Mouse (Mus musculus): ENCODE data around the gene Plxna1.
A peak's percentile ranks its signal among the peaks of the same experiment; 100 is the strongest.

Gene Plxna1

GRCm38 (mm10) chr6:89327746-89328491 is 34.5 kb downstream of the Plxna1 start:
- no peak for DNase-seq

GRCm38 (mm10) chr6:89324842-89325241 is 37.6 kb downstream of the Plxna1 start:
- DNase-seq: no peak

GRCm38 (mm10) chr6:89315263-89315662 is 47.2 kb downstream of the Plxna1 start:
- DNase-seq: no peak

- DNase-seq: no peak
Observed at GRCm38 (mm10) chr6:89311518-89311917, 50.9 kb downstream of the Plxna1 start.

GRCm38 (mm10) chr6:89310236-89310635 is 52.2 kb downstream of the Plxna1 start:
- no peak for DNase-seq

GRCm38 (mm10) chr6:89308213-89308973 is 54.0 kb downstream of the Plxna1 start:
- no peak for DNase-seq

GRCm38 (mm10) chr6:89304375-89305058 is 57.9 kb downstream of the Plxna1 start:
- peak; percentile 51 for DNase-seq

GRCm38 (mm10) chr6:89299818-89300217 is 62.6 kb downstream of the Plxna1 start:
- no peak for DNase-seq

- no peak for DNase-seq
Observed at GRCm38 (mm10) chr6:89296909-89297695, 65.3 kb downstream of the Plxna1 start.

GRCm38 (mm10) chr6:89296001-89296709 is 66.3 kb downstream of the Plxna1 start:
- DNase-seq: no peak

GRCm38 (mm10) chr6:89294621-89295020 is 67.8 kb downstream of the Plxna1 start:
- DNase-seq: no peak

GRCm38 (mm10) chr6:89291494-89291893 is 70.9 kb downstream of the Plxna1 start:
- DNase-seq: no peak

GRCm38 (mm10) chr6:89288156-89288555 is 74.3 kb downstream of the Plxna1 start:
- DNase-seq: no peak

- no peak for DNase-seq
Observed at GRCm38 (mm10) chr6:89286700-89287428, 75.6 kb downstream of the Plxna1 start.

GRCm38 (mm10) chr6:89286286-89286655 is 76.1 kb downstream of the Plxna1 start:
- DNase-seq: no peak

- no peak for DNase-seq
Observed at GRCm38 (mm10) chr6:89285561-89286285, 76.7 kb downstream of the Plxna1 start.

- DNase-seq: no peak
Observed at GRCm38 (mm10) chr6:89285116-89285515, 77.3 kb downstream of the Plxna1 start.

- no peak for DNase-seq
Observed at GRCm38 (mm10) chr6:89283095-89283494, 79.3 kb downstream of the Plxna1 start.

GRCm38 (mm10) chr6:89282626-89283025 is 79.8 kb downstream of the Plxna1 start:
- DNase-seq: no peak

- DNase-seq: no peak
Observed at GRCm38 (mm10) chr6:89281492-89282332, 80.7 kb downstream of the Plxna1 start.
